Mouse (Mus musculus) stomach, embryonic 16.5 days (tissue): ENCODE results near the gene Aff1. TPM values are rescaled to one million over a fixed set of nuclear protein-coding genes. Genes with fewer than 3 reads are reported as not detected.

Experiments
- ATAC-seq: fragments of 200-750 bp; cut with Nextera tagmentation; 2 replicates; pipeline ENCODE4 v1.8.0; 2017; ENCODE audit warnings: moderate number of reproducible peaks, moderate TSS enrichment; ENCODE audit not compliant: insufficient read depth, low FRiP score
- H3K27ac ChIP-seq: fragments of 300-500 bp; sonication (generic); 2 replicates; pipeline ENCODE4 v1.5.1; 2014; ENCODE audit warnings: low read length
- H3K27me3 ChIP-seq: fragments of 300-500 bp; sonication (generic); 2 replicates; pipeline ENCODE4 v1.6.1; 2014; ENCODE audit warnings: low read length, control low read depth, mixed read lengths; ENCODE audit not compliant: control insufficient read depth, insufficient read depth
- H3K36me3 ChIP-seq: fragments of 300-500 bp; sonication (generic); 2 replicates; pipeline ENCODE4 v1.6.1; 2014; ENCODE audit warnings: low read length; ENCODE audit not compliant: control insufficient read depth, insufficient read depth
- H3K4me1 ChIP-seq: fragments of 300-500 bp; sonication (generic); 2 replicates; pipeline ENCODE4 v1.6.1; 2014; ENCODE audit warnings: low read length, control low read depth, mixed read lengths; ENCODE audit not compliant: control insufficient read depth, insufficient read depth
- H3K4me2 ChIP-seq: fragments of 300-500 bp; sonication (generic); 2 replicates; pipeline ENCODE4 v1.6.1; 2014; ENCODE audit warnings: low read depth, low read length, mixed read lengths
- H3K4me3 ChIP-seq: fragments of 300-500 bp; sonication (generic); replicated peaks from 2 replicates; pipeline ENCODE4 v1.5.1; 2014; ENCODE audit warnings: mild to moderate bottlenecking, low read length
- H3K9ac ChIP-seq: fragments of 300-500 bp; sonication (generic); 2 replicates; pipeline ENCODE4 v1.6.1; 2014; ENCODE audit warnings: low read length
- H3K9me3 ChIP-seq: fragments of 300-500 bp; sonication (generic); replicated peaks from 2 replicates; pipeline ENCODE4 v1.6.1; 2016; ENCODE audit warnings: low read length, control low read depth; ENCODE audit not compliant: control insufficient read depth
- WGBS: fragments of 180-500 bp; shearing (Covaris S2); extraction: QIAGEN DNeasy Blood & Tissue Kit; methylation state at CpG from one replicate; pipeline ENCODE4 v1.1.7; 2014; 5-methylcytosine and 5-hydroxymethylcytosine counted together
- polyA plus RNA-seq: library from polyadenylated mRNA; unstranded; fragments of >200 nt; fragmentation: Nextera tagmentation; extraction: Ambion mirVana; gene quantifications from 2 replicates; pipeline ENCODE4 v1.2.1, GENCODE M21; 2015

The Aff1 gene
- 5.4 and 6.8 TPM in 2 replicates for polyA plus RNA-seq

GRCm38 (mm10) chr5:103691624-103692530 is at the start of gene Aff1:
Gene Aff1 (plus strand): TSS chr5:103692374.
- no peaks in the 10 kb centered on the region for H3K9me3 ChIP-seq
- 0 out of 2 replicates have a peak, but pooled peaks cover 6% of the 10 kb centered on the region for H3K4me1 ChIP-seq
- peak within 1 kb of the TSS; percentile 100 for H3K4me2 ChIP-seq
- H3K36me3 ChIP-seq = no peaks in the 10 kb centered on the region
- peak within 1 kb of the TSS; percentile 79 for H3K4me3 ChIP-seq
- H3K27ac ChIP-seq = no peak within 1 kb of the TSS; the same call in 1 of the 2 replicates
- 3% methylated on average over 50 of the region's 50 CpGs for WGBS
- peak; percentile 93 for ATAC-seq
- peak within 1 kb of the TSS; percentile 75 for H3K9ac ChIP-seq
- peaks cover 15% of the 10 kb centered on the region for H3K27me3 ChIP-seq

DNA sequence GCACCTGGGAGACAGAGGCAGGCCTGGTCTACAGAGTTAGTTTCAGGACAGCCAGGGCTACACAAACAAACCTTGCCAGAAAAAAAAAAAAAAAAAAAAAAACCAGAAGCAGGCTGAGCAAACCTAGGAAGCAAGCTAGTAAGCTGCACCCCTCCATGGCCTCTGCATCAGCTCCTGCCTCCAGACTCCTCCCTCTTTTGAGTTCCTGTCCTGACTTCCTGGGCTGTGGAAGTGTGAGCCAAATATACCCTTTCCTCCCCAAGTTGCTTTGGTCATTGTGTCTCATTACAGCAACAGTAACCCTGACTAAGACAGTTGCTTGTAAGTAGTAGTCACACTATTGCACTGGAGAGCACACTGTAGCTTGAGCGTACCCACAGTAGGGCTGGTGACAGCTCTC is 48.0 kb upstream of the Aff1 start:
- Histone ChIP-seq H3K4me1 (no peaks in the 10 kb centered on the region), H3K27me3 (no peaks in the 10 kb centered on the region), H3K27ac (no peak overlapping the region), H3K4me2 (no peak overlapping the region), H3K9me3 (no peaks in the 10 kb centered on the region), H3K36me3 (no peaks in the 10 kb centered on the region), H3K4me3 (no peak overlapping the region), H3K9ac (no peak overlapping the region)
- ATAC-seq = no peak
- 89% methylated on average over 1 of the region's 1 CpGs for WGBS

- no peak overlapping the region for H3K4me3 ChIP-seq
- H3K27me3 ChIP-seq = no peaks in the 10 kb centered on the region
- H3K27ac ChIP-seq = no peak overlapping the region
- no peak overlapping the region for H3K4me2 ChIP-seq
- ATAC-seq = no peak
- H3K9me3 ChIP-seq = no peaks in the 10 kb centered on the region
- H3K36me3 ChIP-seq = no peaks in the 10 kb centered on the region
- H3K9ac ChIP-seq = no peak overlapping the region
- H3K4me1 ChIP-seq = no peaks in the 10 kb centered on the region
- 79% methylated on average over 3 of the region's 3 CpGs for WGBS
These were observed 44.9 kb upstream of the Aff1 start for GRCm38 (mm10) chr5:103647320-103647719.

- Histone ChIP-seq H3K27ac (no peak overlapping the region), H3K4me2 (no peak overlapping the region), H3K27me3 (no peaks in the 10 kb centered on the region), H3K4me1 (no peaks in the 10 kb centered on the region; the same call in 1 of the 2 replicates), H3K9me3 (no peaks in the 10 kb centered on the region), H3K4me3 (no peak overlapping the region), H3K36me3 (no peaks in the 10 kb centered on the region), H3K9ac (no peak overlapping the region)
- no peak for ATAC-seq
- 38% methylated on average over 6 of the region's 6 CpGs for WGBS
These were observed 37.9 kb upstream of the Aff1 start for GRCm38 (mm10) chr5:103654225-103654624.

DNA sequence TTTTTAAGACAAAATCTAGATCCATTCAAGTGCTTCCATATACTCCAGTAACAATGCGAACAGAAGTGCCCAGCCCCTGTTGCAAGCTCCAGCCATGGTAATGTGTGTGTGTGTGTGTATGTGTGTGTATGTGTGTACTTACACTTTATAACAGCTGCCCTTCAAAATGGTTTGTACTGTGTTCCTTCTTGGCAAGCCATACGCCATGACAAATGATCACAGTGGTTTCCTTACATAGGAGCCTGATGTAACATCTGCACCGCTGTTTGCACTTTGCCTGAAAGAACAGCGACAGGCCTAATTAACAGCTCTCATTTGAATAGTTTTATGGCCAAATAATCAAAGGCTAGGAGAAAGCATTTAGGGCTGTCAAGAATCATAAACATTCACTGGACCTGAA is 37.4 kb upstream of the Aff1 start:
- no peaks in the 10 kb centered on the region for H3K9me3 ChIP-seq
- no peak for ATAC-seq
- 0 out of 2 replicates have a peak overlapping the region, but pooled peaks have one; percentile 56 for H3K4me3 ChIP-seq
- H3K4me2 ChIP-seq = peak overlapping the region; percentile 97
- no peaks in the 10 kb centered on the region for H3K27me3 ChIP-seq
- WGBS = 64% methylated on average over 4 of the region's 4 CpGs
- no peak overlapping the region for H3K9ac ChIP-seq
- H3K36me3 ChIP-seq = no peaks in the 10 kb centered on the region
- H3K27ac ChIP-seq = no peak overlapping the region
- no peaks in the 10 kb centered on the region; the same call in 1 of the 2 replicates for H3K4me1 ChIP-seq

GRCm38 (mm10) chr5:103655346-103656118 is 36.6 kb upstream of the Aff1 start, which contains the start of gene 1700016H13Rik:
Gene 1700016H13Rik (minus strand): TSS chr5:103656010.
- ATAC-seq = peak; percentile 92
- no peaks in the 10 kb centered on the region for H3K27me3 ChIP-seq
- 1% methylated on average over 55 of the region's 56 CpGs for WGBS
- no peaks in the 10 kb centered on the region for H3K9me3 ChIP-seq
- peak within 1 kb of the TSS; percentile 97 for H3K4me2 ChIP-seq
- peak within 1 kb of the TSS; percentile 75 for H3K27ac ChIP-seq
- no peaks in the 10 kb centered on the region; the same call in 1 of the 2 replicates for H3K4me1 ChIP-seq
- peak within 1 kb of the TSS; percentile 56 for H3K4me3 ChIP-seq
- no peaks in the 10 kb centered on the region for H3K36me3 ChIP-seq
- H3K9ac ChIP-seq = peak within 1 kb of the TSS; percentile 76

DNA sequence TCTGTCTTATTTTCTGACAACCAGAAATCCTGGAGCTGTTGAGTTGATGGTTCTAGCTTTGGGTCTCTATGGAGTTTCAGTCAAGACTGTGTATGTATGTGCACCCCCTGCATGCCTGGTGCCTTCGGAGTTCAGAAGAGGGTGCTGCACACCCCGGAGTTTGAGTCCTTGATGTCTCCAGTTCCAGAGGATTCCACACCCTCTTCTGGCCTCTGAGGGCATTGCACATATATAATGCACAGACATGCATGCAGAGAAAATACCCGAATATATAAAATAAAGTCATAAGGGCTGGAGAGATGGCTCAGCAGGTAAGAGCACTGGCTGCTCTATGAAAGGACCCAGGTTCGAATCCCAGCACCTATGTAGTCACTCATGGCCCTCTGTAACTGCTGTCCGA is 33.3 kb upstream of the Aff1 start:
- WGBS = 68% methylated on average over 5 of the region's 5 CpGs

GRCm38 (mm10) chr5:103659571-103659970 is 32.6 kb upstream of the Aff1 start:
- 31% methylated on average over 3 of the region's 3 CpGs for WGBS
- no peak for ATAC-seq
- no peaks in the 10 kb centered on the region for H3K27me3 ChIP-seq
- no peaks in the 10 kb centered on the region for H3K9me3 ChIP-seq
- H3K4me2 ChIP-seq = no peak overlapping the region
- H3K27ac ChIP-seq = no peak overlapping the region
- no peak overlapping the region for H3K9ac ChIP-seq
- no peaks in the 10 kb centered on the region for H3K36me3 ChIP-seq
- H3K4me1 ChIP-seq = no peaks in the 10 kb centered on the region; the same call in 1 of the 2 replicates
- H3K4me3 ChIP-seq = no peak overlapping the region

More for the DNA sequence above, 33.3 kb upstream of the Aff1 start:
- Histone ChIP-seq H3K4me3 (no peak overlapping the region), H3K4me2 (no peak overlapping the region), H3K27ac (no peak overlapping the region), H3K4me1 (no peaks in the 10 kb centered on the region; the same call in 1 of the 2 replicates), H3K27me3 (no peaks in the 10 kb centered on the region), H3K36me3 (no peaks in the 10 kb centered on the region), H3K9ac (no peak overlapping the region), H3K9me3 (no peaks in the 10 kb centered on the region)
- ATAC-seq = no peak
